Mouse (Mus musculus) inflammation-experienced regulatory T-cells, adult 6 months (primary cell): ENCODE measurements at regions not wholly inside any gene's neighbourhood (a gene's known extent, or its start where the extent isn't known, plus 50 kb on each side); places are given as distances from the start of the nearest gene placed in this dataset.

Experiments
- ATAC-seq: one replicate; pipeline ENCODE4 v1.8.0; 2017

- no peak for ATAC-seq
These were observed 173.5 kb upstream of the Cdyl start for GRCm38 (mm10) chr13:35486125-35486524.

- no peak for ATAC-seq
These were observed 159.9 kb upstream of the Cdyl start for GRCm38 (mm10) chr13:35499776-35500175.

- ATAC-seq: no peak
These were observed 158.7 kb upstream of the Cdyl start for GRCm38 (mm10) chr13:35500891-35501290.

GRCm38 (mm10) chr13:35501351-35502146 lies 158.1 kb upstream of the Cdyl start:
- ATAC-seq: no peak

DNA sequence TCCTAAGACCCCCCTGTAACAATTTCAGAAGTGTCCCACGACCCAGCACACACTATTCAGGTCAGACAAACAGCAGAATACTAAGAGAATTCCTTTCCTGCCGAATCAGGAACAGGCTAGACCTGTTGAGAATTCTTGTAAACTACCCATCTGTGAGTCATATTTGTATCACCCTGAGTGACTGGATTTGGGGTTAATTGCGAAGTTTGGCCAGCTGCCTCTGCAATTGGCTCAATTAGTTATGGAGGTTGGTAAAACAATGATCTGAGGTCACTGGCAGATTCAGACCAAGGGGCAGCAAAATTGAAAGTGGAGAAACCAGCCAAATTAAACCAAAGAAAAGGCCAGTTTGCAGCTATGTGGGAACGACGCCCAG lies 157.5 kb upstream of the Cdyl start:
- ATAC-seq: no peak

DNA sequence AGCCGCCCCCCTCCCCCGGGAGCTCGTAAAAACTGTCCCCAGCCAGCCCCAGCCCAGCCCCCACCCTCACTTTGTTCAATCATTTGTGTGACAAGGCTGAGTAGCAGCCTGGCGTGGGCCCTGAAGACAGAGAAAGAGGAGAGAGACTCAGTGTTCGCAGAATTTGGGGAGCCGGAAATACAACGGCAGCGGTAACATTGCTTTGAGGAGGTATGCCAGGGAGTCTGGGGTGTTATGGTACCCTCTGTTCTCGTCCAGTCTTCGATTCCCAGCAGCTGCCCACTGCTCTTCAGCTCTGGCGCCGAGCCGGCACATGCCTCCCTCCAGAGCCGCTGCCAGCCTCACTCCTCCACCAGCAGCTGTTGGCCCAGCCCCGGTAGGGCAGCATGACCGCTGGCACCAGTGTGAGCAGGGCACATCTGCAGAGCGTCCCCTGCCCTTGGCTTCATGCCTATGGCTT lies 156.2 kb upstream of the Cdyl start:
- no peak for ATAC-seq

DNA sequence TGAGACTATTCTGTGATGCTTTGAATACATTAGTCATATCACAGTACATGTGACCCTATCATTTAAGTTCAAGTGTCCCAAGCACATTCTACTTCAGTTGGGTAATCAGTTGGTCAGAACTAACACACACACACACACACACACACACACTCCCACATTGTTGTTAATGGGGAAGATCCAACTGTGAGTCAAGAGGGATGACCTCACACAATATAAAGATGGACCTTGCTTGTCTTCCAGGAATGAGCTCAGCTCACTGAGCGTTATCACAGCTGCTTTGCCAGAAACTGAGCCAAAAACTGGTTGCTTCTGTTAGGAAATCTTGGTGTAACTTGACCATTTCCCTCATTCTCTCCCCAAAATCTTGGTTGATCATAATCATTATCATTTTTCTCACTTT lies 152.4 kb upstream of the Cdyl start:
- no peak for ATAC-seq

- no peak for ATAC-seq
These were observed 147.6 kb upstream of the Cdyl start for GRCm38 (mm10) chr13:35512029-35512507.

DNA sequence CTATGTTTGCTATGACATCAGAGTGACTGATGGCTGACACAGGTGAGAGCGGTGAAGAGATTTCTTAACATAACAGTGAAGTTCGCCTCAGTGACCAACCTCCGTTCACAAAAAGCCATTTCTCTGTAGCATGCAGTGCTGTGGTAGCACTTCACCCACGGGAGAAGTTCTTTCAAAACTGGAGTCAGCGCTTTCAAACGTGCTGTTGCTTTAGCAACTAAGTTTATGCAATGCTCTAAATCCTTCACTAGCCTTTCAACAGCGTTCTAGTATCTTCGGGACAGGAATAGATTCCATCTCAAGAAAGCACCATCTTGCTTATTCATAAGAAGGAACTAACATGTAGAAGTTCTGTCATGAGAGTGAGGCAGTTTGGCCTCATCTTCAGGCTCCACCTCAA lies 146.5 kb upstream of the Cdyl start:
- no peak for ATAC-seq

GRCm38 (mm10) chr13:35515291-35515690 lies 144.3 kb upstream of the Cdyl start:
- no peak for ATAC-seq

GRCm38 (mm10) chr13:35517692-35518091 lies 141.9 kb upstream of the Cdyl start:
- no peak for ATAC-seq

DNA sequence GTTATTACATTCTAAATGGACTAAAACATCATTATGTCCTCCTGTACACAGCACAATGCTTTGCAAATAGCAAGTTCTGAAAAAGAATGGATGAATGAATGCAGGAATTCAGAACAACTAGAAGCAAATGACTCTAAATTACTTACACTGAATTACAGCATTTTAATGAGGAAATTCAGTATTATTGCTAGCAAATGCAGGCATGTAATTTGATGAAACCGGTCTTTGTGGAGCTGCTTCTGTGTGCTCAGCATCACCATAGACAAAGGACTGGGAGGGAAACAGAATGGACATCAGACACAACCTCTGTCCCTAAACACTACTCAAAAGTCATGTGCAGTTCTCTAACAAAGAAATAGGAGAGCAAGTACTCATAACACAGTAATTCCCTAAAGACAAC lies 137.4 kb upstream of the Cdyl start:
- ATAC-seq: no peak

DNA sequence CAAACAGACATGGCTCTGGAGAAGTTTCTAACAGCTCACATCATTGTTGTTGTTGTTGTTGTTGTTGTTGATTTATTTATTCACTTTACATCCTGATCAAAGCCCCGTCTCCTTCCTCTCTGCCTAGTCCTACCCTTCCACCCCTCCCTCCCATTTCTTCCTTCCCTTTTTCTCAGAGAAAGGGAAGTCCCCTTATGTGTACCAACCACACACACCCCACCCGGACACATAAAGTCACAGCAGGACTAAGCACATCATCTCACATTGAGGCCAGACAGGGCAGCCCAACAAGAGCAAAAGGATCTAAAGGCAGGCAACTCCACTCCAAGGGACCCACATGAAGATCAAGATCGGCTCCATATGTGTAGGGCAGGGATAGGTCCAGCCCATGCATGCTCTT lies 130.1 kb upstream of the Cdyl start:
- no peak for ATAC-seq

GRCm38 (mm10) chr13:35537106-35537505 lies 122.5 kb upstream of the Cdyl start:
- no peak for ATAC-seq

- no peak for ATAC-seq
These were observed 121.7 kb upstream of the Cdyl start for GRCm38 (mm10) chr13:35537936-35538335.

DNA sequence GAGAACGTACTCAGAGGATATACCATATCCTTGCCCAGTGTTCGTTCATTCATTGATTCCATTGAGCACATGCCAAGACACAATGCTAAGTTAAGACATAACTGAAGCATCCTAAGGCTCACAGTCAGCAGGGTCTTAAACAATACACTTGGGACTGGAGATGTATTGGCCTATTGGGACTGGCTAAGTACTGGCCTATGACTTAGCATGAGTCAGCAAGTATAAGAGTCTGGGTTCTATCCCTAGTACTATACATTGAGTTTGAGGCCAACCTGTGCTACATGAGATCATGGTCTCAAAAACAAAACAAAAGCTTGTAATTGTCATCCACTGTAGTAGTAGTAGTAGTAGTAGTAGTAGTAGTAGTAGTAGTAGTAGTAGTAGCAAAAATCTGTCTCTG lies 119.2 kb upstream of the Cdyl start:
- no peak for ATAC-seq

DNA sequence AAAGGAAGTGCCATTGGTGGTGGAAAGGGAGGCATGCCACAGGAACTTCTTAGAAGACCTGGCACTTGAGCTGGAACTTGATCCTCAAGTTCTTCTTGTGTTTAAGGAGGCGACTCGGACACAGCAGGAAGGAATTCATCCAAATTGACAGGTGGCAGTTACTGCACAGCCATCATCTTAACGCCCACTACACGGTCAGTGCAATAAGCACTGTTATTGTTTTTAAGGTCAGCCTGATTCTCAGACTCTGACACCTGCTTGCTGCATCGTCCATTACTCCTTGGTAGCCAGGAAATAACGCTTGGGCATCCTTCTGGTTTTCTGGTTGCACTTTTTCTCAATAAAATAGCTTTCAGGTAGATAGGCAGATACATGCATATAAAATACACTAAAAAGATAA lies 118.6 kb upstream of the Cdyl start:
- ATAC-seq: no peak

DNA sequence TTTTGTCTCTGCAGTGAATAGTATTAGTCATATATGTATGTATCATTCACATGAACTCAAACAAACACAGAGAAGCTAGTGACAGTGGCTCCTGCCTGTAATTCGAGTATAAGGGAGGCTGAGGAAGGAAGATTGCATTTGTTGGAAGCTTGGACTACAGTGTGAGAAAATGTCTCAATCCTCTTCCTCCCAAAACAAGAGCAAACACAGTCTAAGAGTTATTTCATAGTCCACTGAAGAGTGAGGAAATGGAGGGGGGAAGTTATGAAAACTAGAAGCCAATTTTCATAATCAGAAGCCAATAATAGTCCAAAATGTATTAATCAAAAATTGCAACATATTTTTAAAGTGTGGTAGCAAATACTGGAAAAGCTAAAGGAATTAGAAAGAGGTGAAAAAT lies 95.6 kb upstream of the Cdyl start:
- no peak for ATAC-seq

- ATAC-seq: no peak
These were observed 78.0 kb upstream of the Cdyl start for GRCm38 (mm10) chr13:35581616-35582015.

DNA sequence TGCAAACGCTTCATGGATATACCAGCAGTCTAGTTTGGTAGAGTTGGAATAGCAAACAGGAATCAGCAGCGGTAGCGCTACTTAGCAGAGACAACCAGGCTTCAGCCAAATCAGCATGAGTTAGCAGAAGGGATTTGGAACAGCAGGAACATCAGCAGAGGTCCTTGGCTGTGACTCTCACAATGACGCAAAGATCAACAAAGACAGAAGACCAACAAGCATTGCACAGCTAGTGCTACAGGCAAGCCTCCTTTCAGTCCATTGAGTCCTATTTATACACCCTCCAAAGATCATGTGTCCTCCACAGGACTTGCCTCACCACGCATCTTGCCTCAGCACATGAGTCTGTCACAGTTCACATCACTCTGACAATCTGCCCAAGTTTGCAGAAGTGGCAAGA lies 61.6 kb upstream of the Cdyl start:
- ATAC-seq: no peak

GRCm38 (mm10) chr13:35601560-35602135 lies 58.0 kb upstream of the Cdyl start:
- ATAC-seq: no peak

DNA sequence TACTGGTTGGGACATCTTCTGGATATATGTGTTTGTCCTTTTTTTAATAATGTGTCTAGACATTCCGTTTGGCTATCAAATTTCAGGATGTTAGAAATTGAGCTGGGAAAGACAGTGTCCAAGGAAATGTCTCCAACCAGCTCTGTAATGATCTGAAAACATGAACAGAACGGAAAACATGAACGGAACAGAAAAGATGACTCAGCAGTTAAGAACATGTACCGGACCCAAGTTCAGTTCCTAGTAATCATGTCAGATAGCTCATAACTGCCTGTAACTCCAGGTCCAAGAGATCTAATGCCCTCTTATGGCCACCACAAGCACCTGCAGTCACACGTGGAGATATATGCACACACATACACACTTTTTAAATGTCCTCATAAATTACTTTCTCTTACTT lies 56.6 kb upstream of the Cdyl start:
- no peak for ATAC-seq

GRCm38 (mm10) chr13:35604061-35604460 lies 55.6 kb upstream of the Cdyl start:
- ATAC-seq: no peak

GRCm38 (mm10) chr13:35604765-35605164 lies 54.9 kb upstream of the Cdyl start:
- no peak for ATAC-seq
